Mouse (Mus musculus) hematopoietic stem cell, adult 5-6 weeks (primary cell): ENCODE measurements around the gene Atp13a3. TPM values are rescaled to one million over a fixed set of nuclear protein-coding genes. Genes with fewer than 3 reads are reported as not detected.
"Not testable (repeated sequence)": the region's sequence is repeated elsewhere in the genome, so short reads cannot be mapped to it uniquely, and the experiment has no call there.

Experiments used
- ATAC-seq, 2 experiments: fragments of 125-278 bp in 1 of 2; replicated peaks in 1 of 2; 2 replicates each; pipeline ENCODE4 v1.8.0; 2016 to 2017; ENCODE audit warnings: inconsistent platforms in 2 of 2, mild to moderate bottlenecking in 2 of 2, moderate number of reproducible peaks in 2 of 2, low read depth in 1 of 2, moderate TSS enrichment in 1 of 2; ENCODE audit not compliant: low FRiP score in 2 of 2, poor library complexity in 2 of 2, severe bottlenecking in 2 of 2, insufficient read depth in 1 of 2, low TSS enrichment in 1 of 2
- total RNA-seq: library from RNA; stranded (forward); fragments of 172-1452, 232-1000 nt; gene quantifications from 2 replicates; pipeline ENCODE4 v1.2.3, GENCODE M21; 2017

Atp13a3 gene
- total RNA-seq, 1 experiment from 2014 or later, result 80.3 TPM

- ATAC-seq, result no peak
Measured at GRCm38 (mm10) chr16:30386911-30387439, 18.8 kb downstream of the Atp13a3 start.

DNA sequence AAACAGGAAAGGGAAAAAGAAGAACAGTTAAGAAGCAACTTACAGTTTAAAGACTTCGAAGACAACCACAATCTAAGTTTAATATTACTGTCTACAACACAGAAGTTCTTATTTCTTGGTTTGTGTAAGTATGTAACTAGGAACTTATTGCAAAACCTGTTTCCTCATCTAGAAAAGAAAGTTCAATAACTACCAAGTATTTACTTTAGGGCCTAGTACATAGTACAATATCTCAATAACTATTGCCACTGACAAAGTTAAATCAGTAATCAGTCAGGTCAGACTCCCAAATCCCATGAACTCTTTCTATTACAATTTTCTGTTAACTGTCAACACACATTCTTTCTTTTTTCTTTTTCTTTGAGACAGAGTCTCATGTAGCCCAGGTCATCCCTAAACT, 20.2 kb downstream of the Atp13a3 start:
- ATAC-seq, result no peak

DNA sequence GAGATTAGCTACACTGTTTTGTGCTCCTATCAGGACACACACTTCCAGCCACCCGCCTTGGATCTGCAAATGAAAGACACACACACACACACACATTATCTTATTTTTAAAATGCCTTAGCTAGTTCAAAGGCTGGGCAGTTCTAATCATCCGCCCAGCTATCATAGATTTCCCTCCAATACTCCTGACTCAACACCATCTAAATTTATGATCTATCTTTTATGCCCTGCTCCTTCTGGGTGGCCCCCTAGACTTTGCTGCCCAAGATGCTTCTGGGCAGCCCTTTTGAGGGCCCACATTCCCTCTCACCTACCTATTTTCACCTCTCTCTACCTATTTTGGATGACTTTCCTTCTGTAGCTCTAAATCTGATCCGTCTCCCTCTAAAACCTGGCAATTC, 29.5 kb downstream of the Atp13a3 start:
- no peak for ATAC-seq

- no peak for ATAC-seq
Measured at GRCm38 (mm10) chr16:30374927-30375326, 30.8 kb downstream of the Atp13a3 start.

GRCm38 (mm10) chr16:30374266-30374665, 31.5 kb downstream of the Atp13a3 start:
- peak; percentile 59 to 66; a peak in 3 of 4 replicates for ATAC-seq

DNA sequence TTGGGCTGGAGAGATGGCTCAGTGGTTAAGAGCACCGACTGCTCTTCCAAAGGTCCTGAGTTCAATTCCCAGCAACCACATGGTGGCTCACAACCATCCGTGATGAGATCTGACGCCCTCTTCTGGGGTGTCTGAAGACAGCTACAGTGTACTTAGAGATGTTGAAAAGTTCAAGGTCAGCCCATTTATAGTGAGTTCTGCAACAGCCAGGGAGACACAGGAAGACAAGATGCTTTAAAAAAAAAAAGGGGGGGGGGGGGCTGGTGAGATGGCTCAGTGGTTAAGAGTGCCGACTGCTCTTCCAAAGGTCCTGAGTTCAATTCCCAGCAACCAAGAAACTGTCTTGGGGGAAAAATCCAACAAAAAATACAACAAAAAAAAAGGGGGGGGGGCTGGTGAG, 32.5 kb downstream of the Atp13a3 start:
- not testable (repeated sequence) for ATAC-seq

- no peak for ATAC-seq
Measured at GRCm38 (mm10) chr16:30367395-30367794, 38.4 kb downstream of the Atp13a3 start.

GRCm38 (mm10) chr16:30364604-30365003, 41.2 kb downstream of the Atp13a3 start:
- ATAC-seq, result 0 out of 4 replicates have a peak, but pooled peaks of 1 of the 2 experiments have one; percentile 25

GRCm38 (mm10) chr16:30362528-30362927, 43.2 kb downstream of the Atp13a3 start:
- ATAC-seq, result no peak

DNA sequence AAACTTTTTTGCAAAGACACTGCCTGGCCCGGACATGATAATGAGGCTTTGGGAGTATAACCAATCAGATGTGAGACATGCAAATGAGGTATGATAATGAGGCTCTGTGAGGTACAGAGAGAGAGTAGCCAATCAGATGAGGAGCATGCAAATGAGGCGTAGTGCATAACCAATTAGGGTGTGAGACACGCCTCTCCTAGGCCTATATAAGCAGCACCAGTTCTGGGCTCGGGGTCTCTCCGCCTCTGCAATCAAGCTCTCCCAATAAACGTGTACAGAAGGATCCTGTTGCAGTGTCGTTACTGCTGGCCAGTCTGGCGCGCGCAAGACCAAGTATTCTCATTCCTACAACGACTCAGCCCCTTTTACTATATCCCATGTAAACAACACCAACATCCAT, 52.3 kb downstream of the Atp13a3 start:
- not testable (repeated sequence) for ATAC-seq

GRCm38 (mm10) chr16:30314236-30314635, 91.5 kb downstream of the Atp13a3 start:
- no peak for ATAC-seq

DNA sequence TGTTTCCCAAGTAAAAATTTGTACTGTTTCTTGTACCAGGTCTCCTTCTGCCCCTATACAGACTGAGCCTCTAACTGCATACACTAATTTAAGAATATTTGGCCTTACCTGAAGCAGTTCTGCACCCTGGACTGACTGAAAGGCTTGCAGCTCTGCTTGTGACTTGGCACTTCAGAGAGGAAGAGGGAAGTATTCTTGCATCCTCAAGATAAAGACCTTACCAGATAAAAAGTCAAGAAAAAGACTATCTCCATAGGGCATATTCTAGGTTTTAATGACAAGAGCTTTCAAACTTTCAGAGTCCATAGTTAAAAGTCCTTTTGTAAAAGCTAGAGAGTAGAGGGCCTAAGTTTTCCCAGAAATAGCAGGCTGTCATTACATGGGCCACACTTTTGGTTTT, 95.1 kb downstream of the Atp13a3 start, which contains the start of gene Gp5:
Gp5 (minus strand) TSS at position 133 of the 400 bp plus-strand sequence.
- ATAC-seq, result peak in 1 of 2 experiments; percentile 28; a peak in 2 of 4 replicates

GRCm38 (mm10) chr16:30310171-30310515, 95.6 kb downstream of the Atp13a3 start:
- ATAC-seq, result no peak

DNA sequence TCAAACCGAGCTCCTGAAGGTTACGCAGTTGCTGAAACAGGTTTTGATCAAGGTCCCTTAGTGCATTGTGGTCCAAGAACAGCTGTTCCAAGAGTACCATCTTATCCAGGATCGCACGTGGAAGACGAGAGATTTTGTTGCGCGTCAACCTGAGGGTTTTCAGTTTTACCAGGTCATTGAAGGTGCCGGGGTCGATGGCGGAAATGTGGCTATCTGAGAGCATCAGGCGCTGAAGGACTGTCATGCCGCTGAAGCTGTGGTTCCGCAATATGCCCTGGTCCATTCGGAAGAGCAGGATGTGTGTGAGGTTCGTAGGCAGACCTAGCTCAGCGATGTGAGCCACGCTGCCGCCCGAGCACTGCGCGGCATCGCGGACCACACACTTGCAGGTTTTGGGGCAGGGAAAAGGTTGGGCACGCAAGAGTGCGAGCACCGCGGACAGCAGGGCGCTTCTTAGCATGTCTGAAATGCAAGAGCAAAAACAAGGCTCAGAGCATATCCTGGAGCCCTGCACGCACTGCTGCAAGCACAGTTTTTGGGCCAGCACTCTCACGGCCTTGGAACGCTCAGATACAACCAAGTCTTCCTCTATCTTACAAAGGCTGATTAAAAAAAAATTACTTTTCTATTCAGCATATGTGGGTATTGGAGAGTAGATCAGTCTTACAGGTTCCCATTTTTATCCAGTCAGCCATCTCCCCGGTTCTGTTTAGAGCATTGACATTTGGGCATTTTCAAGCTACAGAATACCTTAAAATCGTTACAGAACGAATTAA, 96.2 kb downstream of the Atp13a3 start:
- ATAC-seq, result peak; percentile 33 to 68

DNA sequence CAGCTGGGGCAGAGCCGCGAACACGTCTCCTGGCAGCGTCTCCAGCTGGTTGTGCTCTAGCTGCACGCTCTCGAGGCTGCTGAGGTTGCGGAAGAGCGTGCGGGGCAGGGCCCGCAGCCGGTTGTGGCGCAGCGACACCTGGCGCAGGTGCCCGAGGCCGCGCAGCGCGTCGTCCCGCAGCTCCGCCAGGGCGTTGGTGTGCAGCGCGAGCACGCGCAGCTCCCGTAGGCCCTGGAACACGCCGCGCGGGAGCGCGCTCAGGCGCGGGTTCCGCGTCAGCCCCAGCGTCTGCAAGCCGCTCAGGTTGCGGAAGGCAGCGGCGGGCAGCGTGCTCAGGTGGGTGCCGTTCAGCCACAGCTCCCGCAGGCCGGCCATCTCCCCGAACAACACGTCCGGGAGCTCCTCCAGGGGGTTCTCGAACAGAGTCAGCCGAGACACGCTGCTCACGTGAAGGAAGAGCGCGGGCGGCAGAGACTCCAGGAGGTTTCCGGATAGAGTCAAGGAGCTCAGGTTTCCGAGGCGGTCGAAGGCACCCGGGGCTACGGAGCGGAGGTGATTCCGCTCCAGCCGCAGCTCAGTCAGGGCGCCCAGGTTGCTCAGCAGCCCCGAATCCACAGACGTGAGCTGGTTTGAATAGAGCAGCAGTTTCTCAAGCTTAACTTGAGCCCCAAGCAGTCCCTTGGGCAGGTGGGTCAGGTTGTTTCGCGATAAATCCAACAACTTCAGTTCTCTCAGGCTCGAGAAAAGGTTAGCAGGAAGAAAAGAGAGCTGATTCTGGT, 97.0 kb downstream of the Atp13a3 start:
- ATAC-seq, result peak; percentile 24 to 31; a peak in 2 of 4 replicates

- ATAC-seq, result no peak
Measured at GRCm38 (mm10) chr16:30307961-30308615, 97.7 kb downstream of the Atp13a3 start.

GRCm38 (mm10) chr16:30307306-30307705, 98.5 kb downstream of the Atp13a3 start:
- no peak for ATAC-seq

GRCm38 (mm10) chr16:30306102-30306501, 99.7 kb downstream of the Atp13a3 start:
- ATAC-seq, result no peak
